Mouse (Mus musculus): ENCODE results near the gene AC124108.1.
A peak's percentile ranks its signal among the peaks of the same experiment; 100 is the strongest.

AC124108.1 gene

DNA sequence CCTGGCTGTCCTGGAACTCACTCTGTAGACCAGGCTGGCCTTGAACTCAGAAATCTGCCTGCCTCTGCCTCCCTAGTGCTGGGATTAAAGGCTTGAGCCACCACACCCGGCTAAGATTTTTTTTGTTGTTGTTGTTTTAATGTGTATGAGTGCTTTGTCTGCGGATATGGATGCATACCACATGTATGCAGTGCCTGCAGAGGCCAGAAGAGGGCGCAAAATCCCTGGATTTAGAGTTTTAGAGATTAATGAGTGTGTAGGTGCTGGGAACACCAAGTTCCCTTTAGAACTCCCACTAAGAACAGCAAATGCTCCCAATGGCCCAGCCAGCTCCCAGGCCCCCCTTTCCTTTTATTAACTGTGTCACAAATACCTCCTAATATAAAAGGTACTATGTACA is 25.4 kb upstream of the AC124108.1 start:
- DNase-seq = peak; percentile 16 to 46

- peak in 1 of 2 experiments; percentile 44 for DNase-seq
Observed at GRCm38 (mm10) chr1:132168115-132168767, 23.0 kb upstream of the AC124108.1 start.

GRCm38 (mm10) chr1:132170698-132171097 is 20.6 kb upstream of the AC124108.1 start:
- DNase-seq = peak in 1 of 2 experiments; percentile 19

DNA sequence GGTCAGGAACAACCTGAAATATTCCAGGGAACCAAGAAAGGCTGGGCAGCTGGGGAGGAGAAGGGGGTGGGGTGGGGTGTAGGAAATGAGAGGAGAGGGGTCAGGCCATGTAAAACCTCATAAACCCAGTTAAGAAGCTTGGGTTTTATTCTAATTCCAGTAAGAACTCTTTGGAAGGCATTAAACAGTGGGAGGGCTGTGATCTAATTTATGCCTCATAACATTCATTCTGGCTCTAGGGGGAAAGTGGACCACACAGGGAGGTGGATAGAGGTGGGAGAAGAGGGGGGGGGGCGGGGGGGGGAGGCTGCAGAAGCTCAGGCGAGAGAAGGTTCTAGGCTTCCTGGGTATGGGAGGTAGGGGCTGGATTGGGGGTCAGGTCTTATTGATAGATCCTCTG is 19.6 kb upstream of the AC124108.1 start:
- DNase-seq = no peak

DNA sequence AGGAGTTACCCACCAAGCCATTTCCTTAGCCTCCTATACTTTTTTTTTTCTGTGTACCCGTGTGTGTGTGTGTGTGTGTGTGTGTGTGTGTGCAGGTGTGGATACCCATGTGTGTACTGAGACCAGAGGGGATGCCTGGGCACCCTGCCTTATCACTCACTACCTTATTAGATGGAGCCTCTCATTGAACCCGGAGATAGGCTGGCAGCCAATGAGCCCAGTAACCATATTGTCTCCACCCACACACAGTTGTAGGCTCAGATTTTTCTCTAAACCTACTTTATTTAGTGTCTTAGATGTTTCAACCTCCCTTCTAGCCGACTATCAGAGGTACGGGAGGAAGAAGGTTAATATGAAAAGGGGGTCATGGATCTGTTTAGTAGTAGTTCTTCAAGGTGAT is 5.0 kb upstream of the AC124108.1 start:
- no peak for DNase-seq

DNA sequence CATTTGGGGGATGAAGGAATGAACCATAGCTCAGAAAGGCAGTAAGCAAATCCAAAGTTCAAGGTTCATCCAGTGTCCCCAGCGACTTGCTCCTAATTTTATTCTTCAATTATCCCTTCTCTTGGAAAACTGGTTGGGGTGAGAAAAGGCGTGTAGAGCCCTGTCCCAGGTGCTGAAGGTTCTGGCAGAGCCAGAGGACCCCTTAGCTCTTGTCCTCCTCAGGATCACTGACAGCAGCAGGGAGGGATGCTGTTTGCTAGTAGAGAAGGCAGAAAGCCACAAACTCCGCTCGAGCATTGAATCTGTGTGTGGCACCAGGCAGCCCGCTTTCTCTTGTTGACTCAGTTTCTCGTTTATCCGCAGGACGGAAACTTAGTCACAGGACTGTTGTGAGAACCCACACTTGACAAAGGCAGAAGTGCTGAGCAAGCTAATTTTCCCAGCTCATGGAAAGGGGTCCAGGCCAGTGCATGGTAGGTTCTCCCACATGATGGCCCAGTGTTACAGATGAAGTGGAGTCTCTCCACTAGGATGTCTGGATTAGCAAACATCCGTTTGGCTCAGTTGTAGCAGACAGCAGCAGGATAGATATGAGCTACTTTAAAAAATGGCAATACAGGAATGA is 2.7 kb upstream of the AC124108.1 start:
- DNase-seq = peak in 1 of 2 experiments; percentile 21

DNA sequence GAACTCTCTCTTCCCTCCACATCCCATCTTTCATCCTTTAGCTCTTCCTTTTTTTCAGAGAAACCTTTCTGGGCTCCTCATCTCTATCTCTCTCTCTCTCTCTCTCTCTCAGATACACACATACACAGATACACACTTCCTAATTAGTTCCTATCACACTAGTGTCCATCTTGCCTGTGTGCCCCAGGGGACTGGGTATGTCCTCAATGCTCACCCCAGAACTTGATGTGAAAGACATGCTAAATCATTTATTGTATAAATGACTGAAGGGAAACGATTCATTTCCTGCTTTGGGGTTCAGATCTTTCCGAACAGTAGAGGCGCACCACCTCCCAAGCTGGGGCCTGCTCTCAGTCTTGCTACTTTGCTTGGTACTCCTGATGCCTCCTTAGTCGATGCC is 2.0 kb upstream of the AC124108.1 start:
- no peak for DNase-seq

- DNase-seq = peak; percentile 27 to 59
Observed at GRCm38 (mm10) chr1:132190040-132190513, 1.2 kb upstream of the AC124108.1 start.

- no peak for DNase-seq
Observed at GRCm38 (mm10) chr1:132190621-132191092, 600 bp upstream of the AC124108.1 start.

GRCm38 (mm10) chr1:132191786-132192680 is 776 bp downstream of the AC124108.1 start:
- DNase-seq = no peak

DNA sequence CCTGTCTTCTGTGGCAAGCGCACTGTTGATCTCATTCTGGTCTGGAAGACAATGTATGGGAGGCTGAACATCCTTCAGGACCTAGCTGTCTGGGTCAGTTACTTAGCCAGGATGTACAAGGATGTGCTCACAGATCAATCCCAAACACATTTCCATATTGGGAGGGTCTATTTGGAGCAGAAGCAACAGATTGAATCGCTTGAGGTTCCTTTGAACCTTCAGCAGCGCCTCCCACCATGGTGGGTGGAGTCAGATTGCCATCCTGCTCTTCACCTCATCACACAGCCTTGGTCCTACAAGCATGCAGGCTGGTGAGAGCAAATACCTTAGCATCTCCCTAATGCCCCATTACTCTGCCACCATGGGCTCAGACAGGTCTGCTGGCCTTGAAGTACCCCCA is 2.5 kb downstream of the AC124108.1 start:
- DNase-seq = no peak

- no peak for DNase-seq
Observed at GRCm38 (mm10) chr1:132194624-132195023, 3.4 kb downstream of the AC124108.1 start.

GRCm38 (mm10) chr1:132195100-132195499 is 3.8 kb downstream of the AC124108.1 start:
- no peak for DNase-seq

DNA sequence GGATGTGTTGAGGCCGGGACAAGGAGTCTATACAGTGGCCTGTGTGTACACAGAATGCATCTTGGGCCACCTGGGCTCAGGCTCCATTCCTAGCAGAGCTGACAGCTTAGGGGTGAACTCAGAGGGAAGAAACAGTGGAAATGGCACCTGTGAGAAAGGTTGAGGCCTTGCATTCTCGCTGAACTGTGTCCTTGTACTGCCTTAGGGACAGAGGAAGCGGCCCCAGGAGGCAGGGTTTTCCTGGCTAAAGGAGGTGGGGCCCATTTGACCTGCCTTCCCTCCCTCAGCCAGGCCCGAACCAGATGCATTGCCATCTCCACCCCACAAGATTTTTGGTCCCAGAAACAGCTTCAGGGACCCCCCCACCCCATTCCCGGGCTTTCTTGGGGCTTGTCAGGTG is 4.4 kb downstream of the AC124108.1 start:
- no peak for DNase-seq

- DNase-seq = no peak
Observed at GRCm38 (mm10) chr1:132196337-132196736, 5.1 kb downstream of the AC124108.1 start.

GRCm38 (mm10) chr1:132197666-132198065 is 6.4 kb downstream of the AC124108.1 start:
- DNase-seq = no peak

DNA sequence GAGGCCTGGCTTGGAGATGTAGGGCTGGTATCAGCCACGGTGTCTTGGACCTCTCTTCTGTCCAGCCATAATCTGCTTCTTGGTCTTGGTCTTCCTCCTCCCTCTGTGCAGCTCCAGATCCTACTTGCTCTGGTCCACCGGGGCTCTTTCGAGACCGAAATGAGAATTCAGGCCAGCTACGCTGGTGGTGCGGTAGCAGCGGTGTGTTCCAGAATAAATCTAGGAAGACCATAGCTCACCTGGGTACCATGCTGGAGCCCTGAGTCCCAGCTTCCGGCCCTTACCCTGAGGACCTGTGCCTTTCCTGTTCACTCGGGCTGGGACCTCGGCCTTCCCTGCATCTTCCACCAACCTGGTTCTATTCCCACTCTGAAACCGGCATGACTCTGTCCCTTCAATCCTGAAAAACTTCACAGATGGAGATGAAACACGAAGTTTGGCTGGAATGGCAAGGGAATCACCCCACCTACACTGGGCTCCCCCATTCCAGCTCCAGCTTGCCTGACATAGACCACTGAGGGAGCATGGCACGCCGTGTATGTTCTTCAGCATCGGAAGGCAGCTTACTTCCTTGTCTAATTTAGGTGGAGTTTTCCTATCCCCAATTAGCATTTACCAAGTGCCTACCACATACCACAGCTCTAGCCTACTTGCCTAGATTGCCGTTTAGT is 7.3 kb downstream of the AC124108.1 start:
- DNase-seq = no peak

- no peak for DNase-seq
Observed at GRCm38 (mm10) chr1:132199244-132199643, 8.0 kb downstream of the AC124108.1 start.

DNA sequence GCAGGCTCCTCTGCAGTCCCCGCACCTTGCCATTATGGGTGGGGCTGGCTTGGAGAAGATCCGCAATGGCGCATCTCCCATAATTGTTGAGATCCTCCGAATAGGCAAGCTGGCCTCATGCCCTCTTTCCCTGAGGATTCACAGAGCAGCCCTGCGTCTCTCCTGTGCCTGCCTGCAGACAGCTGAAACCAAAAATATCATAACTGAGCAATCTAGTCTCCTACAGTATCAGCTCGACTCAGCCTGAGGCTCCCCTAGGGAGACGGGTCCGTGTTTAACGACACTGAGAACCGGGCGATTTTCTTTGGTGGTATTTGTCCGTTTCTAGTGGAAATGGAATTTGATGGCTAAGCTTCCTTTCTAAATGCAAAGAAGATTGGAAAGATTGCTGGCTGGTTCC is 8.7 kb downstream of the AC124108.1 start:
- no peak for DNase-seq

GRCm38 (mm10) chr1:132200562-132201510 is 9.6 kb downstream of the AC124108.1 start:
- no peak for DNase-seq

- no peak for DNase-seq
Observed at GRCm38 (mm10) chr1:132201511-132201860, 10.2 kb downstream of the AC124108.1 start.

DNA sequence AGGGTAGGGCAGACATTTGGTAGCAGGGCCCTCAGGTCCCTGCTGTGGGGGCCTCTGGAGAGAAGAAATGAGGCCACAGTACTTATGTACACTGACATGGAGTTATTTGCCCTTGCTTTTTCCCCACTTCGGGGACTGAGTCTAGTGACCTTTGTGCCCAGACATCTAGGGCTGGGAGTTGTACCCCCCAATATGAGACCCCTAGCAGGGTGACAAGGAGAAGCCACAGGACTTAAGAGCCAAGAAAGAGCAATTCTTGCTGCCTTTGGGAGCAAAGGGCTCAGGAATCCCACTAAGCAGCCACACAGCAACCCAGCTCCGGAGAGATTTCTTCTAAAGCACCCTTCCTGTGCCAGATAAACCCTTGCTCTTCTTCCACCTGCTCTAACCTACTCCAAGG is 10.7 kb downstream of the AC124108.1 start:
- no peak for DNase-seq

All from kidney, postnatal 25 days (tissue).